Mouse (Mus musculus) erythroblast, embryonic 14.5 days (primary cell): ENCODE measurements around the gene Gm9918.

Experiments used
- GATA1 ChIP-seq: IDR thresholded peaks from 2 replicates; pipeline ENCODE4 v1.6.1; 2012; ENCODE audit warnings: low read length, inconsistent platforms, mixed read lengths
- TAL1 ChIP-seq: IDR thresholded peaks from 3 replicates; pipeline ENCODE4 v1.6.1; 2012; ENCODE audit warnings: low read length, inconsistent platforms, mixed read lengths

DNA sequence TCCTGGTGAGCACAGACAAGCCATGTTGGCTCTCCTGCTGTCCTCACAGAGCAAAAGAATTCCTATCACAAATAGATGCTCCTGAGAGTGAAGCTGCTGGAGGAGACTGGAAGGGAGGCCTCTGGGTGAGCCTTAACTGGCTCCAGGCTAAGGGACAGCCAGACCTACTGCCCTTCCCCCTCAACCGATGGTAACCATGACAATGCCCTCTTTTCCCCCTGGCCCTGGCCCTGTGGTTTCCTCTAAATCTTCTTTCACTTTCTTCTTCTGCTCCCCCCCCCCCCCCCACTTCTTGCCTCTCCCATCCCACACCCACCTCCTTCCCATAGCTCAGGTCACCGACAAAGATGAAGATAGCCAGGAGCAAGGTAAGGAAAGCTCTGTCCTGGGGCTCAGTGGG lies 36.5 kb upstream of the Gm9918 start:
- TF ChIP-seq GATA1 (no peak), TAL1 (no peak)
